Mouse (Mus musculus) neural tube, embryonic 13.5 days (tissue): Measurements from ENCODE around the gene Gpr165. TPM values are rescaled to one million over a fixed set of nuclear protein-coding genes. Genes with fewer than 3 reads are reported as not detected.

Experiments used
- ATAC-seq: fragments of 200-750 bp; cut with Nextera tagmentation; 2 replicates; pipeline ENCODE4 v1.8.0; 2017; ENCODE audit warnings: low read depth, mild to moderate bottlenecking, moderate TSS enrichment, moderate library complexity
- H3K27ac ChIP-seq: fragments of 300-500 bp; sonication (generic); replicated peaks from 2 replicates; pipeline ENCODE4 v1.5.1; 2015; ENCODE audit warnings: moderate library complexity, mild to moderate bottlenecking, inconsistent platforms
- H3K27me3 ChIP-seq: fragments of 300-500 bp; sonication (generic); 2 replicates; pipeline ENCODE4 v1.6.1; 2015; ENCODE audit warnings: mild to moderate bottlenecking, inconsistent platforms
- H3K36me3 ChIP-seq: fragments of 300-500 bp; sonication (generic); 2 replicates; pipeline ENCODE4 v1.6.1; 2015; ENCODE audit warnings: mild to moderate bottlenecking, inconsistent platforms
- H3K4me1 ChIP-seq: fragments of 300-500 bp; sonication (generic); replicated peaks from 2 replicates; pipeline ENCODE4 v1.6.1; 2015; ENCODE audit warnings: inconsistent platforms
- H3K4me2 ChIP-seq: fragments of 300-500 bp; sonication (generic); 2 replicates; pipeline ENCODE4 v1.6.1; 2015; ENCODE audit warnings: inconsistent platforms, mild to moderate bottlenecking, moderate library complexity
- H3K4me3 ChIP-seq: fragments of 300-500 bp; sonication (generic); 2 replicates; pipeline ENCODE4 v1.5.1; 2015; ENCODE audit warnings: mild to moderate bottlenecking, inconsistent platforms
- H3K9ac ChIP-seq: fragments of 300-500 bp; sonication (generic); 2 replicates; pipeline ENCODE4 v1.6.1; 2015; ENCODE audit warnings: moderate library complexity, mild to moderate bottlenecking, inconsistent platforms
- H3K9me3 ChIP-seq: fragments of 300-500 bp; sonication (generic); 2 replicates; pipeline ENCODE4 v1.6.1; 2016; ENCODE audit warnings: inconsistent platforms
- WGBS: fragments of 180-500 bp; shearing (Covaris S2); methylation state at CpG from one replicate; pipeline ENCODE4 v1.1.7; 2015; 5-methylcytosine and 5-hydroxymethylcytosine counted together
- polyA plus RNA-seq: library from polyadenylated mRNA; unstranded; fragments of >200 nt; fragmentation: Nextera tagmentation; extraction: Ambion mirVana; gene quantifications from 2 replicates; pipeline ENCODE4 v1.2.1, GENCODE M21; 2015

The Gpr165 gene
- 3.9 and 4.1 TPM in 2 replicates for polyA plus RNA-seq

DNA sequence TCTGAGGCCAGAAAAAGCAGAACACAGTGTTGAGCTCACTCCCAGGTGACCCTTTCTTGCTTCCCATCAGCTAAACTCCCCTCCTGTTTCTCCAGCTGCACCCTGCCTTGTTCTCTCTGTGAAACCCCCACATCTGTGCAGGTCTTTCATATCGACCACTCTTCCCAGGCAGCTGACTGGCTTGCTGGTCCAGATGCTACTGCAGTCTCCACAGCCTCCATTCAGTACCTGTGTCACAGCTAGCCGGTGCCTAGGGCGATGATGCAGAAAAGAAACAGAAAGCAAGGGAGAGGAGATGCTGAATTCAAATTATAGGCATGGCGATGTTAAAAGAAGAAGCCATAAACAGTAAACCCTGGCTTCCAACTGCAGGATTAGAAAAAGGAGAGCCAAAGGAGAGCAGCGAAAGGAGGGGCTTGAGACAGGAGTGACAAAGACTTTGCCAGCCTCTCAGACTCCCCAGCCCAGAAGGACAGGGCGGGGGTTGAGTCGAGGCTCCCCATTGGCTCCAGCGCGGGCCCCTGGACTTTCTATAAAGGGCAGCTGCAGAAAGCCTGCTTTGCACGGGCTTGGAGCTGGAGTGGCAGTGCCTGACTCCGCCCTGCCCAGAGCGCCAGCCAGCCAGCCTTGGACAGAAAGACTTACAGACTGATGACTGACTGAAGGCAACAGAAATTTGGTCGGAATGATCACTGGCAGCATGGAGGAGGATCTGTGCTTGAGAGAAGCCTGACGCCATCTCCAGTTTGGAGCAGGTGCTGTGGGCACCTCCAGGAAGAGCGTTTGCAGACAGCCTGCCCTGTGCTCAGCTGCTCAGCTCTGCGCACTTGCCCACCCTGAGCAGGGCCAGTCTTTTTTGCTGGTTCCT is at the start of gene Gpr165:
Gpr165 (plus strand) TSS at position 535 of the 868 bp plus-strand sequence.
- H3K27me3 ChIP-seq, result no peaks in the 10 kb centered on the region
- H3K4me3 ChIP-seq, result peak within 1 kb of the TSS; percentile 41
- no peaks in the 10 kb centered on the region for H3K9me3 ChIP-seq
- H3K27ac ChIP-seq, result no peak within 1 kb of the TSS
- H3K9ac ChIP-seq, result peak within 1 kb of the TSS; percentile 64
- 18% methylated on average over 16 of the region's 16 CpGs for WGBS
- no peaks in the 10 kb centered on the region for H3K4me1 ChIP-seq
- peak; percentile 99 for ATAC-seq
- no peaks in the 10 kb centered on the region for H3K36me3 ChIP-seq
- H3K4me2 ChIP-seq, result peak within 1 kb of the TSS; percentile 57

DNA sequence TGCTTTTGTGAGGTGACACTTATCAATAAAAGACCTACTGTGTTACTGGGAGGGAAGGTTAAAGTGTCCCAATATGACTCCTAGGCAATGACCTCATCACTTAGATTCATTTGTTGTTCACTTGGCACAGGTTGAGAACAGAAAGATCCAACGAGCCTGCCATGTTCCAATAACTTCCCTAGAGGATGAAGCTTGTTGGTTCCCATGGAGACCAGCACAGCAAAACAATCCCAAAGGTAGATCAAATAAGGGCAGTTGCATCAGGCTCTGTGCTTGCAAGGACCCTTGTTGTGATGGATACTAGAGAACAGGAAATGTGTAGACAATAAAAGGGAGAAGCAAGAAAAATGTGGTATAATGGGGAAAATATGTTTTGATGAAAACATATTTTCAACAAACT is 38.4 kb upstream of the Gpr165 start:
- H3K4me3 ChIP-seq, result no peak overlapping the region
- ATAC-seq, result no peak
- H3K4me1 ChIP-seq, result no peaks in the 10 kb centered on the region
- H3K9ac ChIP-seq, result no peak overlapping the region
- H3K36me3 ChIP-seq, result no peaks in the 10 kb centered on the region
- no peaks in the 10 kb centered on the region for H3K9me3 ChIP-seq
- 62% methylated on average over 1 of the region's 1 CpGs for WGBS
- H3K27me3 ChIP-seq, result no peaks in the 10 kb centered on the region
- H3K4me2 ChIP-seq, result no peak overlapping the region
- H3K27ac ChIP-seq, result no peak overlapping the region
